Mouse (Mus musculus) embryonic fibroblast, embryonic 13.5 days (primary cell): ENCODE measurements around the gene Gse1.

ENCODE experiments used
- CTCF ChIP-seq: IDR thresholded peaks from 2 replicates; pipeline ENCODE4 v1.5.1; 2011; ENCODE audit warnings: mild to moderate bottlenecking, control low read depth, low read length, moderate library complexity, borderline replicate concordance; ENCODE audit not compliant: insufficient read depth
- POLR2A ChIP-seq: IDR thresholded peaks from 2 replicates; pipeline ENCODE4 v1.6.1; 2011; ENCODE audit warnings: low read depth, mild to moderate bottlenecking, control low read depth, low read length, moderate library complexity

- TF ChIP-seq CTCF (no peak), POLR2A (no peak)
These were observed 20.2 kb downstream of the Gse1 start for GRCm38 (mm10) chr8:120248451-120248850.
